Mouse (Mus musculus): ENCODE measurements around the gene Nrde2. TPM values are rescaled to one million over a fixed set of nuclear protein-coding genes. Genes with fewer than 3 reads are reported as not detected.
A peak's percentile ranks its signal among the peaks of the same experiment; 100 is the strongest.

Nrde2 gene
- polyA plus RNA-seq, 1 experiment from 2014 or later, result 15.4 TPM

GRCm38 (mm10) chr12:100107436-100107835, 52.0 kb downstream of the Nrde2 start:
- Histone ChIP-seq H3K9me3 (no peaks in the 10 kb centered on the region), H3K27ac (replicated peaks) (no peak overlapping the region), H3K4me1 (peaks cover 12% of the 10 kb centered on the region), H3K4me3 (no peak overlapping the region), H3K36me3 (peaks cover 6% of the 10 kb centered on the region; the same call in 1 of the 2 replicates), H3K4me2 (replicated peaks) (no peak overlapping the region), H3K9ac (replicated peaks) (no peak overlapping the region), H3K27me3 (peaks cover 7% of the 10 kb centered on the region; the same call in 1 of the 2 replicates)
- WGBS, result 56% methylated on average over 4 of the region's 4 CpGs
- ATAC-seq (ENCODE audit: low FRiP score, low read depth), result no peak

- H3K4me3 ChIP-seq, result no peak overlapping the region
- peaks cover 7% of the 10 kb centered on the region for H3K4me1 ChIP-seq
- H3K4me2 ChIP-seq (replicated peaks), result no peak overlapping the region; the same call in 1 of the 2 replicates
- H3K9me3 ChIP-seq, result no peaks in the 10 kb centered on the region
- H3K27ac ChIP-seq (replicated peaks), result no peak overlapping the region
- H3K36me3 ChIP-seq, result no peaks in the 10 kb centered on the region
- peaks cover 9% of the 10 kb centered on the region; the same call in 1 of the 2 replicates for H3K27me3 ChIP-seq
- WGBS, result 23% methylated on average over 13 of the region's 20 CpGs
- no peak overlapping the region for H3K9ac ChIP-seq (replicated peaks)
- ATAC-seq (ENCODE audit: low FRiP score, low read depth), result no peak
These were observed 53.1 kb downstream of the Nrde2 start for GRCm38 (mm10) chr12:100106275-100106895.

- Histone ChIP-seq H3K9ac (replicated peaks) (no peak overlapping the region), H3K4me2 (replicated peaks) (no peak overlapping the region), H3K27ac (replicated peaks) (no peak overlapping the region), H3K4me3 (no peak overlapping the region), H3K36me3 (no peaks in the 10 kb centered on the region), H3K9me3 (no peaks in the 10 kb centered on the region), H3K27me3 (peaks cover 9% of the 10 kb centered on the region; the same call in 1 of the 2 replicates), H3K4me1 (no peaks in the 10 kb centered on the region; the same call in 1 of the 2 replicates)
- no peak for ATAC-seq (ENCODE audit: low FRiP score, low read depth)
- 90% methylated on average over 5 of the region's 5 CpGs for WGBS
These were observed 54.9 kb downstream of the Nrde2 start for GRCm38 (mm10) chr12:100104530-100104929.

GRCm38 (mm10) chr12:100101651-100102050, 57.8 kb downstream of the Nrde2 start:
- H3K36me3 ChIP-seq, result no peaks in the 10 kb centered on the region
- no peaks in the 10 kb centered on the region for H3K9me3 ChIP-seq
- no peak overlapping the region for H3K9ac ChIP-seq (replicated peaks)
- WGBS, result 77% methylated on average over 3 of the region's 3 CpGs
- no peaks in the 10 kb centered on the region; the same call in 1 of the 2 replicates for H3K4me1 ChIP-seq
- ATAC-seq (ENCODE audit: low FRiP score, low read depth), result no peak
- no peak overlapping the region for H3K27ac ChIP-seq (replicated peaks)
- H3K27me3 ChIP-seq, result peaks cover 7% of the 10 kb centered on the region; the same call in 1 of the 2 replicates
- H3K4me3 ChIP-seq, result no peak overlapping the region
- H3K4me2 ChIP-seq (replicated peaks), result no peak overlapping the region

GRCm38 (mm10) chr12:100100707-100101030, 58.8 kb downstream of the Nrde2 start:
- no peak for ATAC-seq (ENCODE audit: low FRiP score, low read depth)
- Histone ChIP-seq H3K4me1 (no peaks in the 10 kb centered on the region; the same call in 1 of the 2 replicates), H3K27me3 (peaks cover 7% of the 10 kb centered on the region; the same call in 1 of the 2 replicates)

GRCm38 (mm10) chr12:100099971-100100706, 59.3 kb downstream of the Nrde2 start:
- H3K4me1 ChIP-seq, result no peaks in the 10 kb centered on the region; the same call in 1 of the 2 replicates
- H3K4me3 ChIP-seq, result no peak overlapping the region
- H3K4me2 ChIP-seq (replicated peaks), result no peak overlapping the region
- 53% methylated on average over 3 of the region's 3 CpGs for whole genome bisulfite sequencing
- ATAC-seq (ENCODE audit: low FRiP score, low read depth), result peak; percentile 49; the same call in 1 of the 2 replicates
- no peaks in the 10 kb centered on the region for H3K36me3 ChIP-seq
- H3K9ac ChIP-seq (replicated peaks), result no peak overlapping the region
- no peaks in the 10 kb centered on the region for H3K9me3 ChIP-seq
- peaks cover 6% of the 10 kb centered on the region; the same call in 1 of the 2 replicates for H3K27me3 ChIP-seq
- no peak overlapping the region for H3K27ac ChIP-seq (replicated peaks)

More at GRCm38 (mm10) chr12:100100707-100101030, 58.8 kb downstream of the Nrde2 start:
- Histone ChIP-seq H3K9ac (replicated peaks) (no peak overlapping the region), H3K4me3 (no peak overlapping the region), H3K36me3 (no peaks in the 10 kb centered on the region), H3K9me3 (no peaks in the 10 kb centered on the region), H3K4me2 (replicated peaks) (no peak overlapping the region), H3K27ac (replicated peaks) (no peak overlapping the region)
- WGBS, result 53% methylated on average over 3 of the region's 3 CpGs

GRCm38 (mm10) chr12:100093046-100093445, 66.4 kb downstream of the Nrde2 start:
- H3K27ac ChIP-seq (replicated peaks), result no peak overlapping the region
- no peak overlapping the region for H3K4me2 ChIP-seq (replicated peaks)
- no peaks in the 10 kb centered on the region for H3K4me1 ChIP-seq
- H3K36me3 ChIP-seq, result no peaks in the 10 kb centered on the region
- no peaks in the 10 kb centered on the region for H3K9me3 ChIP-seq
- ATAC-seq (ENCODE audit: low FRiP score, low read depth), result no peak
- H3K27me3 ChIP-seq, result no peaks in the 10 kb centered on the region
- WGBS, result 85% methylated on average over 11 of the region's 11 CpGs
- H3K4me3 ChIP-seq, result no peak overlapping the region
- H3K9ac ChIP-seq (replicated peaks), result no peak overlapping the region

GRCm38 (mm10) chr12:100090750-100091149, 68.7 kb downstream of the Nrde2 start:
- Histone ChIP-seq H3K36me3 (no peaks in the 10 kb centered on the region), H3K4me1 (no peaks in the 10 kb centered on the region), H3K27me3 (no peaks in the 10 kb centered on the region), H3K9me3 (no peaks in the 10 kb centered on the region), H3K4me2 (replicated peaks) (no peak overlapping the region), H3K4me3 (no peak overlapping the region), H3K9ac (replicated peaks) (no peak overlapping the region), H3K27ac (replicated peaks) (no peak overlapping the region)
- 92% methylated on average over 4 of the region's 4 CpGs for WGBS
- no peak for ATAC-seq (ENCODE audit: low FRiP score, low read depth)

GRCm38 (mm10) chr12:100089265-100089664, 70.2 kb downstream of the Nrde2 start:
- H3K4me1 ChIP-seq, result no peaks in the 10 kb centered on the region
- H3K36me3 ChIP-seq, result no peaks in the 10 kb centered on the region
- no peak overlapping the region for H3K27ac ChIP-seq (replicated peaks)
- ATAC-seq (ENCODE audit: low FRiP score, low read depth), result no peak
- no peak overlapping the region for H3K9ac ChIP-seq (replicated peaks)
- 87% methylated on average over 5 of the region's 5 CpGs for whole genome bisulfite sequencing
- H3K9me3 ChIP-seq, result no peaks in the 10 kb centered on the region
- no peak overlapping the region for H3K4me2 ChIP-seq (replicated peaks)
- no peak overlapping the region for H3K4me3 ChIP-seq
- no peaks in the 10 kb centered on the region for H3K27me3 ChIP-seq

GRCm38 (mm10) chr12:100088026-100088425, 71.4 kb downstream of the Nrde2 start:
- H3K9me3 ChIP-seq, result no peaks in the 10 kb centered on the region

GRCm38 (mm10) chr12:100079636-100080286, 79.7 kb downstream of the Nrde2 start:
- WGBS, result 87% methylated on average over 8 of the region's 8 CpGs

More at GRCm38 (mm10) chr12:100088026-100088425, 71.4 kb downstream of the Nrde2 start:
- H3K4me3 ChIP-seq, result no peak overlapping the region
- H3K27me3 ChIP-seq, result no peaks in the 10 kb centered on the region
- H3K4me1 ChIP-seq, result peaks cover 5% of the 10 kb centered on the region; the same call in 1 of the 2 replicates
- H3K36me3 ChIP-seq, result no peaks in the 10 kb centered on the region
- 89% methylated on average over 3 of the region's 3 CpGs for WGBS
- no peak overlapping the region for H3K4me2 ChIP-seq (replicated peaks)
- ATAC-seq (ENCODE audit: low FRiP score, low read depth), result no peak
- no peak overlapping the region for H3K9ac ChIP-seq (replicated peaks)
- no peak overlapping the region for H3K27ac ChIP-seq (replicated peaks)

GRCm38 (mm10) chr12:100075715-100076114, 83.7 kb downstream of the Nrde2 start:
- no peak overlapping the region for H3K27ac ChIP-seq (replicated peaks)
- H3K4me3 ChIP-seq, result no peak overlapping the region
- H3K9ac ChIP-seq (replicated peaks), result no peak overlapping the region
- H3K4me2 ChIP-seq (replicated peaks), result no peak overlapping the region
- H3K27me3 ChIP-seq, result no peaks in the 10 kb centered on the region
- 0 out of 2 replicates have a peak, but pooled peaks cover 6% of the 10 kb centered on the region for H3K4me1 ChIP-seq
- no peaks in the 10 kb centered on the region for H3K9me3 ChIP-seq
- no peak for ATAC-seq (ENCODE audit: low FRiP score, low read depth)
- WGBS, result 81% methylated on average over 4 of the region's 4 CpGs
- no peaks in the 10 kb centered on the region for H3K36me3 ChIP-seq

More at GRCm38 (mm10) chr12:100079636-100080286, 79.7 kb downstream of the Nrde2 start:
- Histone ChIP-seq H3K4me1 (peaks cover 5% of the 10 kb centered on the region; the same call in 1 of the 2 replicates), H3K4me2 (replicated peaks) (no peak overlapping the region), H3K36me3 (no peaks in the 10 kb centered on the region), H3K9me3 (no peaks in the 10 kb centered on the region), H3K4me3 (no peak overlapping the region), H3K27ac (replicated peaks) (no peak overlapping the region), H3K27me3 (no peaks in the 10 kb centered on the region), H3K9ac (replicated peaks) (no peak overlapping the region)
- ATAC-seq (ENCODE audit: low FRiP score, low read depth), result no peak
